ENCODE assay signal across 29 mouse cellular contexts in genomic region chr13:97888046-97888445, GRCm38 (mm10).
A peak's percentile ranks its signal among the peaks of the same experiment; 100 is the strongest.
DNase-seq lines count a peak whose midpoint lies in the region; ATAC-seq lines count a peak whose summit lies in the region.
"Had no signal": no experiment of that assay in that cellular context is flagged by ENCODE, and none has a peak within 500 bp of the region (broad histone marks: within the 10 kb centered on the region; RNA-seq: fewer than 3 reads in every experiment).

No protein-coding gene starts in this region.

- H3K36me3 ChIP-seq in kidney, embryonic 15.5 days: no peaks in the 10 kb centered on the region
- H3K36me3 ChIP-seq: embryonic facial prominence, embryonic 13.5 days; hindbrain, embryonic 10.5 days; intestine, embryonic 15.5 days; limb, embryonic 13.5 days; liver, embryonic 12.5 days had no signal

- H3K4me2 ChIP-seq in kidney, embryonic 15.5 days: no peak overlapping the region
- H3K4me2 ChIP-seq: embryonic facial prominence, embryonic 13.5 days; intestine, embryonic 15.5 days; limb, embryonic 13.5 days; liver, embryonic 12.5 days had no signal

- ATAC-seq in kidney, embryonic 15.5 days (replicated peaks; ENCODE audit: low FRiP score): no peak
- ATAC-seq: hindbrain, postnatal 0 days; intestine, embryonic 15.5 days; liver, embryonic 12.5 days; liver, postnatal 0 days had no signal

- 49% methylated on average over 6 of the region's 6 CpGs for WGBS in kidney, embryonic 15.5 days

- H3K27ac ChIP-seq in kidney, embryonic 15.5 days: no peak overlapping the region
- H3K27ac ChIP-seq: embryonic facial prominence, embryonic 13.5 days; hindbrain, embryonic 10.5 days; hindbrain, postnatal 0 days; intestine, embryonic 15.5 days; left cerebral cortex, adult 2 months; limb, embryonic 13.5 days; liver, embryonic 12.5 days had no signal

- no peak overlapping the region for H3K4me3 ChIP-seq in kidney, embryonic 15.5 days (replicated peaks)
- H3K4me3 ChIP-seq: embryonic facial prominence, embryonic 13.5 days; hindbrain, embryonic 10.5 days; intestine, embryonic 15.5 days; left cerebral cortex, adult 2 months; limb, embryonic 13.5 days; liver, embryonic 12.5 days had no signal

- H3K9me3 ChIP-seq in kidney, embryonic 15.5 days (replicated peaks): no peaks in the 10 kb centered on the region
- H3K9me3 ChIP-seq: embryonic facial prominence, embryonic 13.5 days; hindbrain, embryonic 10.5 days; intestine, embryonic 15.5 days; limb, embryonic 13.5 days; liver, embryonic 12.5 days had no signal

- H3K4me1 ChIP-seq in kidney, embryonic 15.5 days: peaks cover 30% of the 10 kb centered on the region
- H3K4me1 ChIP-seq: intestine, embryonic 15.5 days; liver, embryonic 12.5 days had no signal

- DNase-seq in embryo, embryonic 11 days: peak; percentile 16
- DNase-seq in embryo, embryonic 10.5 days (ENCODE audit: low spot score): no peak
- no peak for DNase-seq in kidney, adult 8-10 months
- peak; percentile 59 to 60 for DNase-seq in right cerebral cortex, postnatal 10 days (ENCODE audit: low spot score in 2 of 2)
- no peak for DNase-seq in right cerebral cortex, postnatal 14 days
- no peak for DNase-seq in spleen, postnatal 4 days (ENCODE audit: low spot score in 2 of 2)
- no peak for DNase-seq in kidney, postnatal 36 days
- DNase-seq: adrenal gland, adult 8-10 months; cerebellum, adult 11 months; cerebellum, adult 9-10 months; cerebellum, postnatal 36 days; gastrocnemius, postnatal 14 days; heart, postnatal 14 days; kidney, adult 2 months; kidney, postnatal 10 days; liver, postnatal 0 days; lung, postnatal 36 days; right cerebral cortex, postnatal 4 days; thymus, adult 2 months; thymus, postnatal 4 days had no signal

- H3K27me3 ChIP-seq in kidney, embryonic 15.5 days: no peaks in the 10 kb centered on the region
- H3K27me3 ChIP-seq: CH12.LX; embryonic facial prominence, embryonic 13.5 days; intestine, embryonic 15.5 days; limb, embryonic 13.5 days; liver, embryonic 12.5 days had no signal

- H3K9ac ChIP-seq in kidney, embryonic 15.5 days: 0 out of 2 replicates have a peak overlapping the region, but pooled peaks have one; percentile 3
- H3K9ac ChIP-seq: embryonic facial prominence, embryonic 13.5 days; intestine, embryonic 15.5 days; limb, embryonic 13.5 days; liver, embryonic 12.5 days; liver, postnatal 0 days had no signal

Comparison
In these comparisons a context has a peak if more than half of its experiments do, and no peak if none do; other contexts are left out.
1. DNase-seq: peak in embryo, embryonic 11 days (single experiment) and right cerebral cortex, postnatal 10 days (2 of 2); none in embryo, embryonic 10.5 days (single experiment), kidney, adult 8-10 months (0 of 2), right cerebral cortex, postnatal 14 days (single experiment), spleen, postnatal 4 days (0 of 2) and kidney, postnatal 36 days (0 of 2).